In the genomic region with DNA sequence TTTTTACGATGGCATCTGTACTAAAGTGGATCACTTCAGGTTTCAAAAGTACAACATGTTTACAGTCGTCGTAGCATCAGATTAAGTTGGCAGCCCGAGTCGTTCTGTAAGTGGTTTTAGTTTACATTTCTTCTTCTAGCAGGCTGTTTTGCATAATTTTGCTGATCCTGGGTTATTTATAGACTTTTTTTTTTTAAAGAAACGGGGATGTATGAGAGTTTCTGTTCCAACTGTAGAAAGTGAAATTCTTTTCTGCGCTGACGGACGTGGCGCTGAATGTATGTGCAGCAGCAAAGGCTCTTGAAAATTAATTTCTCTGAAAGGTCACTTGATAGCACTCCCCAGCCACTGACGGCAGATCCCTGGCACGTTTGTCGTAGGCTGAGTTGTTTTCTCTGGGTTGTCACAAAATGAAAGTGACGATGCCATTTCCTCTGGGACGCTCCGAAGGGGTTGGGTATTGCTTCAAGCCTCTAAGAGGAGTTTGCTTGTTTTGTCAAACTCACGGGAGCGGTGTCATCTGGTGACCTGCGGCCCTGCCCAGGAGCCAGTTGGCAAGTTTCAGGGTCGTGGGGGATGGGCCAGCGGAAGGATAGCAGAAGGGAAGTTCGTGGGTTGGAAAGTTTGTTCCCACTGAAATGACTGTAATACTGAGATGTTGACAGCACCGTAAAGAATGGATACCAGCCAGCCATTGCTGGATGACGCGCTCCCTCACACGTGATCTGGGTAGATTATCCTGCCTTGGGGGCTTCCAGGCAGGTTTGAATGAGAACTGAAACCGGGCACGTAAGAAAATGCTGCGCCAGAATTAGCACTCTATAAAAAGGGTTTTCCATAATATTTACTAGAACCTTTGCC, we compare ENCODE assay signal across 8 mouse cellular contexts.
DNase-seq lines count a peak whose midpoint lies in the region; ATAC-seq and TF ChIP-seq lines count a peak whose summit lies in the region.

No protein-coding gene starts in this region.

- TF ChIP-seq EP300 in lung, postnatal 0 days (IDR thresholded peaks at IDR 0.05) = 0 out of 2 replicates have a peak, but pooled peaks have one; percentile 17

- TF ChIP-seq CTCF in lung, postnatal 0 days (IDR thresholded peaks at IDR 0.05) = no peak
- TF ChIP-seq CTCF in olfactory bulb, adult 2 months (IDR thresholded peaks at IDR 0.05; ENCODE audit: insufficient read depth, low read depth, low read length) = no peak

- intact Hi-C loops in heart, postnatal 25 days (cut with DNase I) = no loop called here

- peaks cover 0 to 4% of the 10 kb centered on the region in 2 experiments; a peak in 2 of 4 replicates for H3K4me1 ChIP-seq in ES-E14 (ENCODE audit: control insufficient read depth in 2 of 2, insufficient read depth in 2 of 2, low read length in 2 of 2, poor library complexity in 1 of 2)
- peaks cover 22% of the 10 kb centered on the region for H3K4me1 ChIP-seq in forebrain, embryonic 12.5 days
- no peaks in the 10 kb centered on the region for H3K4me1 ChIP-seq in lung, postnatal 0 days (ENCODE audit: insufficient read depth, low read depth, low read length)
- no peaks in the 10 kb centered on the region; the same call in none of the 2 replicates for H3K4me1 ChIP-seq in olfactory bulb, adult 2 months (ENCODE audit: control insufficient read depth, insufficient read depth, low read length)

- peak overlapping the region; percentile 64; the same call in 1 of the 2 replicates for H3K9ac ChIP-seq in ES-E14 (ENCODE audit: insufficient read depth, low read depth, low read length, poor library complexity, severe bottlenecking)
- H3K9ac ChIP-seq in forebrain, embryonic 12.5 days = peak overlapping the region; percentile 41
- H3K9ac ChIP-seq in lung, postnatal 0 days (replicated peaks; ENCODE audit: low read depth) = peak overlapping the region; percentile 54

- H3K4me3 ChIP-seq in ES-E14 (ENCODE audit: insufficient read depth in 1 of 2, low read depth in 1 of 2, low read length in 2 of 2, poor library complexity in 1 of 2, severe bottlenecking in 1 of 2) = peak overlapping the region; percentile 39 to 54
- H3K4me3 ChIP-seq in forebrain, embryonic 12.5 days (replicated peaks) = peak overlapping the region; percentile 34
- H3K4me3 ChIP-seq in lung, postnatal 0 days (ENCODE audit: low read depth, low read length) = peak overlapping the region; percentile 60
- H3K4me3 ChIP-seq in olfactory bulb, adult 2 months (ENCODE audit: insufficient read depth, low read depth, low read length) = peak overlapping the region; percentile 48

- H3K36me3 ChIP-seq in ES-E14 (ENCODE audit: control insufficient read depth, insufficient read depth, low read length, poor library complexity, severe bottlenecking) = no peaks in the 10 kb centered on the region
- no peaks in the 10 kb centered on the region for H3K36me3 ChIP-seq in forebrain, embryonic 12.5 days (replicated peaks)
- H3K36me3 ChIP-seq in lung, postnatal 0 days (ENCODE audit: insufficient read depth, low read length) = no peaks in the 10 kb centered on the region

- under 1% methylated on average over 29 of the region's 29 CpGs for WGBS in forebrain, embryonic 12.5 days
- under 1% methylated on average over 29 of the region's 29 CpGs for WGBS in lung, postnatal 0 days
- WGBS in olfactory bulb, adult 2 months = 2% methylated on average over 29 of the region's 29 CpGs

- no peaks in the 10 kb centered on the region for H3K9me3 ChIP-seq in ES-E14 (ENCODE audit: control insufficient read depth, insufficient read depth, low read depth, low read length)
- H3K9me3 ChIP-seq in forebrain, embryonic 12.5 days = no peaks in the 10 kb centered on the region
- no peaks in the 10 kb centered on the region for H3K9me3 ChIP-seq in lung, postnatal 0 days (ENCODE audit: low read length)

- no peak for TF ChIP-seq POLR2A in olfactory bulb, adult 2 months (IDR thresholded peaks at IDR 0.05; ENCODE audit: insufficient read depth, low read depth, low read length)

- ATAC-seq in forebrain, embryonic 12.5 days (ENCODE audit: low FRiP score) = peak; percentile 86
- peak; percentile 62 for ATAC-seq in lung, postnatal 0 days

- in situ Hi-C loops in ES-E14 (cut with MboI; ENCODE audit: low sequenced_read_pairs in 2 of 2, unreplicated experiment in 2 of 2) = no loop called here

- peak overlapping the region; percentile 76 for H3K4me2 ChIP-seq in forebrain, embryonic 12.5 days
- peak overlapping the region; percentile 72 for H3K4me2 ChIP-seq in lung, postnatal 0 days (replicated peaks; ENCODE audit: low read depth, low read length)

- no peak for DNase-seq in ES-E14 (ENCODE audit: low read depth, low spot score)
- DNase-seq in c-Kit-positive CD71-positive TER-119-negative erythroid progenitor cells, embryonic 14.5 days (ENCODE audit: low read depth) = peak; percentile 45
- DNase-seq in heart, postnatal 25 days (ENCODE audit: low spot score) = peak; percentile 40
- peak; percentile 27 to 54 for DNase-seq in layer of hippocampus, adult 18-20 months (ENCODE audit: low spot score in 2 of 2)
- peak; percentile 78 for DNase-seq in lung, postnatal 0 days (ENCODE audit: low spot score)
- peak; percentile 72 for DNase-seq in thymus, postnatal 14 days

- H3K27ac ChIP-seq in ES-E14 (ENCODE audit: insufficient read depth, low read depth, low read length, poor library complexity, severe bottlenecking) = no peak overlapping the region
- no peak overlapping the region for H3K27ac ChIP-seq in forebrain, embryonic 12.5 days
- H3K27ac ChIP-seq in lung, postnatal 0 days (ENCODE audit: low read length) = peak overlapping the region; percentile 90
- H3K27ac ChIP-seq in olfactory bulb, adult 2 months (ENCODE audit: insufficient read depth, low read depth, low read length) = no peak overlapping the region

- peaks cover 24% of the 10 kb centered on the region for H3K27me3 ChIP-seq in forebrain, embryonic 12.5 days
- no peaks in the 10 kb centered on the region for H3K27me3 ChIP-seq in lung, postnatal 0 days (replicated peaks; ENCODE audit: insufficient read depth, low read length)

TF ChIP-seq in ES-E14, 5 proteins besides CTCF, POLR2A, EP300 and RAD21:
- TF ChIP-seq HCFC1 (IDR thresholded peaks at IDR 0.05; ENCODE audit: borderline replicate concordance, insufficient read depth, low read length) = no peak
- TF ChIP-seq ZC3H11A (IDR thresholded peaks at IDR 0.05; ENCODE audit: borderline replicate concordance, low read depth, low read length) = no peak
- TF ChIP-seq MAFK (IDR thresholded peaks at IDR 0.05; ENCODE audit: insufficient read depth, low read depth, low read length) = no peak
- no peak for TF ChIP-seq ZNF384 (IDR thresholded peaks at IDR 0.05; ENCODE audit: low read depth, low read length)
- no peak for TF ChIP-seq CHD2 (IDR thresholded peaks at IDR 0.05; ENCODE audit: low read depth, low read length)
